In genomic region chr15:11954190-11954589, GRCm38 (mm10) we compare ENCODE assay signal across 23 mouse cellular contexts. TPM values are rescaled to one million over a fixed set of nuclear protein-coding genes. Genes with fewer than 3 reads are reported as not detected.
"Had no signal": no experiment of that assay in that cellular context is flagged by ENCODE, and none has a peak within 500 bp of the region (broad histone marks: within the 10 kb centered on the region; RNA-seq: fewer than 3 reads in every experiment).

No protein-coding gene starts in this region.

- H3K4me1 ChIP-seq: limb, embryonic 10.5 days; limb, embryonic 13.5 days; liver, embryonic 12.5 days; liver, embryonic 15.5 days; lung, embryonic 15.5 days; megakaryocyte, embryonic 14.5 days; midbrain, embryonic 10.5 days; midbrain, embryonic 13.5 days; neural tube, embryonic 13.5 days had no signal

- H3K9me3 ChIP-seq: limb, embryonic 10.5 days; limb, embryonic 13.5 days; liver, embryonic 12.5 days; liver, embryonic 15.5 days; lung, embryonic 15.5 days; megakaryocyte, embryonic 14.5 days; midbrain, embryonic 10.5 days; midbrain, embryonic 13.5 days; neural tube, embryonic 13.5 days had no signal

- ATAC-seq: liver, embryonic 12.5 days; midbrain, embryonic 13.5 days; midbrain, embryonic 16.5 days had no signal

- H3K36me3 ChIP-seq: limb, embryonic 10.5 days; limb, embryonic 13.5 days; liver, embryonic 12.5 days; liver, embryonic 15.5 days; lung, embryonic 15.5 days; midbrain, embryonic 10.5 days; midbrain, embryonic 13.5 days; neural tube, embryonic 13.5 days had no signal

- H3K27me3 ChIP-seq: liver, embryonic 12.5 days; liver, embryonic 15.5 days; lung, embryonic 15.5 days; midbrain, embryonic 13.5 days; neural tube, embryonic 13.5 days had no signal

- DNase-seq: kidney, postnatal 25 days; layer of hippocampus, adult 9-11 months; liver; lung, adult 18-20 months; lung, postnatal 10 days; lung, postnatal 36 days; thymus, adult 2 months; thymus, postnatal 14 days had no signal

- H3K4me3 ChIP-seq: layer of hippocampus, adult 2 months; limb, embryonic 10.5 days; limb, embryonic 13.5 days; liver, embryonic 12.5 days; liver, embryonic 15.5 days; lung, embryonic 15.5 days; megakaryocyte, embryonic 14.5 days; midbrain, embryonic 10.5 days; midbrain, embryonic 13.5 days; myocyte; neural tube, embryonic 13.5 days had no signal

- H3K4me2 ChIP-seq: limb, embryonic 13.5 days; liver, embryonic 12.5 days; liver, embryonic 15.5 days; lung, embryonic 15.5 days; midbrain, embryonic 13.5 days; neural tube, embryonic 13.5 days had no signal

- H3K27ac ChIP-seq: kidney, postnatal 0 days; layer of hippocampus, adult 2 months; limb, embryonic 10.5 days; limb, embryonic 13.5 days; liver, embryonic 12.5 days; liver, embryonic 15.5 days; lung, embryonic 15.5 days; midbrain, embryonic 10.5 days; midbrain, embryonic 13.5 days; neural tube, embryonic 13.5 days; stomach, postnatal 0 days had no signal

- H3K9ac ChIP-seq: limb, embryonic 13.5 days; liver, embryonic 12.5 days; liver, embryonic 15.5 days; lung, embryonic 15.5 days; midbrain, embryonic 13.5 days; neural tube, embryonic 13.5 days had no signal

RNA-seq across cellular contexts. Expression of gene Npr3, which starts 47.1 kb away (rescaled TPM):
- total RNA-seq: monocyte, adult 5-6 weeks had no signal
